Mouse (Mus musculus) MN1 (cell line): ENCODE measurements around the gene Pex10.

Source experiments
- DNase-seq: peaks from one replicate; pipeline ENCODE4 v3.0.0-alpha.2; 2016; ENCODE audit warnings: low spot score

The Pex10 gene

GRCm38 (mm10) chr4:155093431-155094149 is 26.8 kb downstream of the Pex10 start:
- peak; percentile 55 for DNase-seq

- peak; percentile 54 for DNase-seq
Measured at GRCm38 (mm10) chr4:155094565-155094964, 27.7 kb downstream of the Pex10 start.

GRCm38 (mm10) chr4:155095238-155095900 is 28.6 kb downstream of the Pex10 start:
- peak; percentile 89 for DNase-seq

GRCm38 (mm10) chr4:155095967-155096366 is 29.2 kb downstream of the Pex10 start:
- no peak for DNase-seq

- DNase-seq, result no peak
Measured at GRCm38 (mm10) chr4:155097452-155097851, 30.6 kb downstream of the Pex10 start.

GRCm38 (mm10) chr4:155098572-155098971 is 31.8 kb downstream of the Pex10 start:
- DNase-seq, result no peak

GRCm38 (mm10) chr4:155107886-155108285 is 41.1 kb downstream of the Pex10 start:
- DNase-seq, result no peak

- DNase-seq, result no peak
Measured at GRCm38 (mm10) chr4:155109471-155109870, 42.7 kb downstream of the Pex10 start.

- no peak for DNase-seq
Measured at GRCm38 (mm10) chr4:155113766-155114410, 47.1 kb downstream of the Pex10 start.

GRCm38 (mm10) chr4:155116607-155117006 is 49.8 kb downstream of the Pex10 start:
- no peak for DNase-seq

GRCm38 (mm10) chr4:155117396-155117978 is 50.7 kb downstream of the Pex10 start:
- DNase-seq, result no peak

- DNase-seq, result no peak
Measured at GRCm38 (mm10) chr4:155118278-155118677, 51.5 kb downstream of the Pex10 start.

- no peak for DNase-seq
Measured at GRCm38 (mm10) chr4:155120038-155120437, 53.2 kb downstream of the Pex10 start.

- no peak for DNase-seq
Measured at GRCm38 (mm10) chr4:155120583-155120982, 53.8 kb downstream of the Pex10 start.

- DNase-seq, result peak; percentile 38
Measured at GRCm38 (mm10) chr4:155121222-155121621, 54.4 kb downstream of the Pex10 start.
